Mouse (Mus musculus) E14TG2a.4 (cell line): ENCODE measurements around the gene Tom1l1.

Experiments used
- H3K27me3 ChIP-seq: 2 replicates; pipeline ENCODE4 v1.6.1; 2014; ENCODE audit warnings: low read length, control low read depth; ENCODE audit not compliant: insufficient read depth
- H3K36me3 ChIP-seq: 2 replicates; pipeline ENCODE4 v1.6.1; 2014; ENCODE audit warnings: low read length, control low read depth; ENCODE audit not compliant: insufficient read depth
- H3K4me1 ChIP-seq: replicated peaks from 2 replicates; pipeline ENCODE4 v1.6.1; 2014; ENCODE audit warnings: low read depth, low read length, control low read depth
- H3K4me3 ChIP-seq: replicated peaks from 2 replicates; pipeline ENCODE4 v1.5.1; 2014; ENCODE audit warnings: mild to moderate bottlenecking, low read length
- H3K9me3 ChIP-seq: 2 replicates; pipeline ENCODE4 v1.6.1; 2014; ENCODE audit warnings: low read length, control low read depth
- CTCF ChIP-seq: conservative IDR thresholded peaks from 2 replicates; pipeline ENCODE4 v1.5.1; 2014; ENCODE audit warnings: low read length
- NANOG ChIP-seq: IDR thresholded peaks from 2 replicates; pipeline ENCODE4 v1.6.1; 2014; ENCODE audit warnings: borderline replicate concordance, low read length, mixed read lengths
- POU5F1 ChIP-seq: IDR thresholded peaks from 2 replicates; pipeline ENCODE4 v1.6.1; 2014; ENCODE audit warnings: low read length, borderline replicate concordance

The Tom1l1 gene

DNA sequence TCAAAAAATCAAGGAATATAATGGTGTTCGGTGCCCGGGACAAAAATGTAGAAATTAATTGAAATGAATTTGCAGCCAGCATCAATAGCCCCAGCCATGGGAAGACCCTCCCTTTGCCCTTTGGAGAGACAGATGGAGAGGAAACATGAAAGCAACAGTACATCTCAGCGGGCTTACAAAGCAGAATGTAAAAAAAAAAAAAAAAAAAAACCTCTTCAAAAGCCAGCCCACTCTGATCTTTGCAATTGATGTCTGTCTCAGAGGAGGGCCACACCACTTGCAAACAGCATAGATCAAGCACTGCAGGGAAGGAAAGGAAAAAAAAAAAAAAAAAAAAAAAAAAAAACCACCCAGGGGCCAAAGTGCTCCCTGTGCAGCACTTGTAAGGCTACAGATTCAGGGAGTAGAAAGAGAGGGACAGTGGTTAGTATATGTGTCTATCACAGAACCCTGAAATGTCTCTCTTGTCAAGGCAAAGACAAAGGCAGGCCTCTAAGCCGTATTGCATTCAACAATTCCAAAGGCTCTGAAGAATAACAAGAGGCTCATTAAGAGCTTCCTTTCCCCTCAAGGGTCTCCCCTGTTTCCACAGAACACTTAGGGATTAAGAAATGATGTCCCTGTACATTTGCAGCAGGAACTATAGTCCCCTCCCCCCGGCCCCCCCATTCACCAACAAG, 24.4 kb downstream of the Tom1l1 start:
- Histone ChIP-seq H3K27me3 (no peaks in the 10 kb centered on the region), H3K36me3 (peaks cover 25% of the 10 kb centered on the region), H3K4me3 (no peak overlapping the region), H3K4me1 (peaks cover 16% of the 10 kb centered on the region; the same call in 1 of the 2 replicates), H3K9me3 (no peaks in the 10 kb centered on the region)
- no peak for TF ChIP-seq POU5F1
- TF ChIP-seq NANOG = no peak
- TF ChIP-seq CTCF = no peak

DNA sequence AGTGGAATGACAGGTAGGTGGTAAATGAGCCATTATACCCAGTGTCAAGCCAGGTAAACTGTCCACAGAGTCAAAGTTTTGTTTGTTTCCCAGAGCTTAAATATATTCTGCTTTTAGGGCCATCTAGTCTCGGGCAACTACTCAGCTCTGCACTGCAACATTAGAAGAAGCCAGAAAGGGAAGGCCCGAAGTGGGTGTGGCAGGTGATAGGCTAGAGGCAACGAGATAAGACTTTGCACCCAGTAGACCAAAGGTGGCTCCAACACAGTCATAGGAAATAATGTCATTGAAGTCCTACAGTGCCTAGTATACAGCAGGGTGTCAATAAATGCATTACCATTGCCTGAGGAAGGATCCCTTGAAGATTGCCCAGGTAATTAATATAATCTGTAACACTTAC, 25.1 kb downstream of the Tom1l1 start:
- Histone ChIP-seq H3K36me3 (peaks cover 26% of the 10 kb centered on the region), H3K4me1 (peaks cover 16% of the 10 kb centered on the region; the same call in 1 of the 2 replicates), H3K27me3 (no peaks in the 10 kb centered on the region), H3K4me3 (no peak overlapping the region), H3K9me3 (no peaks in the 10 kb centered on the region)
- TF ChIP-seq NANOG (no peak), POU5F1 (no peak), CTCF (no peak)

DNA sequence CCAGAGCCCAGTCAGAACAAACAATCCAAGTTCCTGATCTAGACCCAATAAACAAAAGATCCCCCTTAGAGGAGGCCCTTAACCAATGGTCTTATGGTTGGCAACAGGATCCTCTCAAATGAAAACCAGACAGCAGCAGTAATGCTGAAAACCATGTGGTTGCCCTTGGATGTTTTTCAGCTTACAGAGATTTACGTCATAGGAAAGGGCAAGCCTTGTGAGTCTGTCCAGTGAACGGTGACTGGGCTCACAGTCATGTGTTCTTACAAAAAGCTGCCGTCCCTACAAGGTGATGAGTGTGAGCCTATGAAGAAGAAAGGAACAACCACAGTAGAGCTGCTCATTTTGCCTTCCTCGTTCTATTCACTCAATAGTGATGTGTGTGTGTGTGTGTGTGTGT, 27.5 kb downstream of the Tom1l1 start:
- no peak for TF ChIP-seq POU5F1
- TF ChIP-seq NANOG = no peak
- TF ChIP-seq CTCF = no peak
- Histone ChIP-seq H3K4me1 (peaks cover 16% of the 10 kb centered on the region), H3K27me3 (no peaks in the 10 kb centered on the region), H3K9me3 (peaks cover 5% of the 10 kb centered on the region; the same call in 1 of the 2 replicates), H3K4me3 (no peak overlapping the region), H3K36me3 (peaks cover 45% of the 10 kb centered on the region)

DNA sequence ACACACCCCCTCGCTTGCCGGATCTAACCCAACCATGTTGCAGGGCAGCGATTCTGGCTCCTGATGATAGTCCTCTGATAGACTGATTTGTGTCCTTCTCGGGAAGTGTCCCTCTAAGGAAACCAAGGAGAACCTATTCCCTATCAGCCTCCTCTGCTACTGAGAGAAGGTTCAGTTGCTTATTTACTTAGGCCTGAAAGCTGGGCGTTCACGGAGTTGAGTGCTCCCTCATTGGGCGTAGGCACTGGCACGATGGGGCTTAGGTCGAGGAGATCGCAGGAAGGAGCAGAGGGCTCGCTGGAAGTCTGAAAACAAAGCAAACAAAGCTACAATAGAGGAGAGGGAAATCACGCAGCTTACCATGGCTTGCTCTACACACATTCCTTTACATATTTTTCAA, 30.6 kb downstream of the Tom1l1 start:
- Histone ChIP-seq H3K27me3 (no peaks in the 10 kb centered on the region), H3K4me3 (no peak overlapping the region), H3K4me1 (no peaks in the 10 kb centered on the region; the same call in 1 of the 2 replicates), H3K36me3 (peaks cover 56% of the 10 kb centered on the region), H3K9me3 (peaks cover 8% of the 10 kb centered on the region; the same call in 1 of the 2 replicates)
- TF ChIP-seq NANOG (no peak), CTCF (no peak)

DNA sequence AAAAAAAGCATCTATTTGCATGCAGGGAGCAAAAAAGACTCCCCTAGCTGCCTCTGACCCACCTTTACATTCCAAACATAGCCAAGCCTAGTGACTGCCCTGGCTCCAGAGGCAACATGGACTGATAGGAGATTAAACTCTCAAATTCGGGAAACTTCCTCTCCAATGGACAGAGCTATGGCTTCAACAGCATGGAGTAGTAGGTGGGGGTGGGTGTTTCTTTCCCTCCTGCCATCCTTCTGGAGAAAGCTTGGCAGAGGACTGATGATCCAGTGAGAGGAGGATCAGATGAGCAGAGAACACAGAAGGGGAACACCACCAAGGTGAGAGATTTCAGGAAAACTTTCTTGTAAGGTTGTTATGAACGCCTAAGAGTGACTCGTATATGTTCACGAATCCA, 35.6 kb downstream of the Tom1l1 start:
- peaks cover 72% of the 10 kb centered on the region for H3K36me3 ChIP-seq
- H3K9me3 ChIP-seq = peaks cover 8% of the 10 kb centered on the region; the same call in 1 of the 2 replicates
- H3K4me3 ChIP-seq = no peak overlapping the region
- no peak for TF ChIP-seq POU5F1
- TF ChIP-seq NANOG = no peak
- no peak for TF ChIP-seq CTCF
- H3K27me3 ChIP-seq = no peaks in the 10 kb centered on the region
- no peaks in the 10 kb centered on the region for H3K4me1 ChIP-seq

DNA sequence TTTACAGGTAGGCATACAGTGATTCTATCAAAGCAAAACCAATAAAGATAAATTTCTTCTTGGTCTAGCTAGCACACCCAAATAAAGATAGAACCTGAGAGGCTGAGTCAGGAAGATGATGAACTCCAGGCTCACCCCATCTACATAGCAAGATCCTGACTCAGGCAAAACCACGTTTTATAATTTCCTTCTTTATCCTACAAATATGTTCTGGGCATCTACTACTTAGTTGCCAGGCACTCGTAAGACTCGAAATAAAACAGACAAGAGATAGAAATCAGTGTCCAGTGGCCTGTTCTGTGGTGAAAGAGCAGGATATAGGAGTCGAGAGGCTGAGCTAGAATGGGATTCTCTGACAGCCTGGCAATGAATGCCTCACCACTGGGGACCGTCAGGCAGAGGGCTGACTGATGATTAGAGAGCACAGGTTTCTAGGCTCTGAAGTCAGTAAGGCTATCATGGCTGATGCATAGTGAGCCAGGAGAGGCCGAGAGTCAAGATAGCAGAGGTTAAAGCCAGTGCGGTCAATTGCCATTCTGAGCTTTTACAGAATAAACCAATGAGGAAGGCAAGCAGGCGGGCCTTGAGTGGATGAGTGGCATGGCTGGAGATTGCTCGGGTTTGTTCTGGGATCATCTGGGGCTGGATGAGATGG, 37.8 kb downstream of the Tom1l1 start:
- Histone ChIP-seq H3K4me1 (no peaks in the 10 kb centered on the region), H3K27me3 (no peaks in the 10 kb centered on the region), H3K4me3 (no peak overlapping the region), H3K36me3 (peaks cover 77% of the 10 kb centered on the region), H3K9me3 (0 out of 2 replicates have a peak, but pooled peaks cover under 1% of the 10 kb centered on the region)
- TF ChIP-seq CTCF = no peak

DNA sequence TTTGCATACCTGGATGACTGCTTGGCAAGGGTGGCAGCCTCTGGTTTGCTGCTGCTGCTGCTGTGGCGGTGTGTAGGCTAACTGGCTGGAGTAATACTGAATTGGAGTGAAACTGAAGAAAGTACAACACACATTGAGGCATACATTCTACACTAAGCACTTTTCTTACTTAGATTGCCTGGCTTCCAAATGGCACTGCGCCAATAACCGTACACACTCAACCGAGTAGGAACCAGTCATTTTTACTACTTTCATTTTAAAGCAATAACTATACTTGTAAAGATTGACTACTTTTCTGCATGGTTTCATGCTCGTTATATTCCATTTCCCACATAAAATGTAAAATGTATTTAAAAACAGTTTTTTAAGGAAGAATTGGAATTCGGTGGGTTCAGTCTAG, 38.4 kb downstream of the Tom1l1 start:
- peaks cover 79% of the 10 kb centered on the region for H3K36me3 ChIP-seq
- H3K27me3 ChIP-seq = no peaks in the 10 kb centered on the region
- no peak overlapping the region for H3K4me3 ChIP-seq
- TF ChIP-seq POU5F1 (no peak), CTCF (no peak), NANOG (no peak)
- no peaks in the 10 kb centered on the region for H3K4me1 ChIP-seq
- H3K9me3 ChIP-seq = no peaks in the 10 kb centered on the region

DNA sequence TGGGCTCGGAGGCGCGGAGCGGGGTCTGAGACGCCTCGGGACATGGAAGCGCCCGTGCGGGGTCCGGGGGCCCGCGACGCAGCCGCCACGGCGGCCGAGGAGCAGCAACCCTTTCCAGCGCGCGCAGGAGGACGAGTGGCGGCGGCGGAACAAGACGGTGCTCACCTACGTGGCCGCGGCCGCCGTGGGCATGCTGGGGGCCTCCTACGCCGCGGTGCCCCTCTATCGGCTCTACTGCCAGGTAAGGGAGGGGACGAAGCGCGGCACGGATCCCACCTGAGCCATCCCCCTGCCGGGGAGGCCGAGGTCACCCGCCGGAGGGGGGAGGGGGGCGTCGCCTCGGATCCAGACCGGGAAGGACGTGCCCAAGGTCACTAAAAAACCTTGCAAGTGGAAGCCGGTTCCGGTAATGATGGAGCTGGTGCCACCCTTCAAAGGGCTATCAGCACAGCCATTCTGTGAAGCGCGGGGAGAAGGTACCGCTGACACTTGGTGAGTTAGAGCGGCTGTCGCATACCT, 49.8 kb downstream of the Tom1l1 start:
- Histone ChIP-seq H3K9me3 (no peaks in the 10 kb centered on the region), H3K4me1 (peaks cover 18% of the 10 kb centered on the region), H3K27me3 (no peaks in the 10 kb centered on the region), H3K36me3 (peaks cover 32% of the 10 kb centered on the region), H3K4me3 (peak overlapping the region; percentile 91)
- TF ChIP-seq NANOG (no peak), POU5F1 (no peak), CTCF (no peak)

DNA sequence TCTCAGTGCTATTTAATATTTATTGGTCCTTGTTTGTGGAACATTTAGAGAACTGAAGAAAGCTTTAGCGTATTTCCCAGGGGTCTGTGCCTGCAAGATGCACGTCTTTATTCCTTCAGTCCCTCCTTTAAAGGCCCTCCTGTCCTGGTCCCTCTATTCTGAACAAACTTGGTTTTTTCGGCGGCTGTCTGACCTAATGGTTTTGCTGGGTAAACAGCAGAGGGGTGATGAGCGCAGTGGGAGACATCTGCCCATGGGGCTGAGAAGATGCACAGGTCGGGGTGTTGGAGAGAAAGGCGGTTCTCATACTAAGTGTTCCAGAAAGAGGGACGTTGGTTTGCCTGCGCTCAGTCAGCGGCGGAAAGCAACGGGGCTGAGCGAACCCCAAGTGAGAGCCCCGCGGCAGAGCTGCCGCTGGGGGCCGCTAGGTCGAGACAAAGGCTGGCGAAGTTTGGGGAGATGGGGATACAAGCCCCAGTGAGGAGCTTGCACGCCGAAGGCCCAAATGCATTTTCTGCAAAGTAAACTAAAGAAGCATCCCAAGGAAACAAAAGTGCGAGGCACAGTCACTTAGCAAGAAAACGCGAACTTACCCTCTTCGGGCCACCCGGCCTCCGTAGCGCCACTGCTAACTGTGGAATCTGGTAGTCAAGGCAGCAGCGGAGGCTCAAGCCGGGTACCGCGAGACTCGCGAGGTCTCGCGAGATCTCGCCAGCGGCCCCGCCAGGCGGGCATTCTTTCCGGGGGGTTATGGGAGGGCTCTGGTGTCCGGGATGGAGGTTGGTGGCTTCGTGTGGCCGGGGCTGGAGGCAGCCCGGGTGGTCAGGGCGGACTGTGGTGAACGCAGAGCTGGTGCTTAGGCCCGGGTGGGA, 50.5 kb downstream of the Tom1l1 start, which contains the start of the genes Stxbp4 and Cox11:
Gene Stxbp4, minus strand, starts transcription at position 645 of the 872 bp plus-strand sequence.
Gene Cox11, plus strand, starts transcription at position 734 of the 872 bp plus-strand sequence.
- Histone ChIP-seq H3K4me3 (peak within 1 kb of the TSS; percentile 91), H3K27me3 (no peaks in the 10 kb centered on the region), H3K36me3 (peaks cover 25% of the 10 kb centered on the region), H3K4me1 (peaks cover 18% of the 10 kb centered on the region), H3K9me3 (no peaks in the 10 kb centered on the region)
- TF ChIP-seq CTCF (no peak), NANOG (no peak), POU5F1 (no peak)
